Mouse (Mus musculus) megakaryocyte, embryonic 14.5 days (primary cell): ENCODE measurements around the gene Gm20909. TPM values are rescaled to one million over a fixed set of nuclear protein-coding genes. Genes with fewer than 3 reads are reported as not detected.
"Not testable (repeated sequence)": the region's sequence is repeated elsewhere in the genome, so short reads cannot be mapped to it uniquely, and the experiment has no call there.

ENCODE experiments used
- H3K27me3 ChIP-seq: replicated peaks from 2 replicates; pipeline ENCODE3; 2012; ENCODE audit warnings: inconsistent platforms
- H3K36me3 ChIP-seq: replicated peaks from 2 replicates; pipeline ENCODE3; 2012; ENCODE audit warnings: low read length, inconsistent platforms, mixed read lengths
- H3K4me1 ChIP-seq: 2 replicates; pipeline ENCODE4 v1.6.1; 2012; ENCODE audit warnings: inconsistent platforms
- H3K4me3 ChIP-seq: replicated peaks from 2 replicates; pipeline ENCODE3; 2012; ENCODE audit warnings: moderate library complexity, mild to moderate bottlenecking, inconsistent platforms
- H3K9me3 ChIP-seq: 2 replicates; pipeline ENCODE4 v1.6.1; 2012; ENCODE audit warnings: inconsistent platforms
- polyA plus RNA-seq: library from polyadenylated mRNA; stranded (reverse); fragments of >175 nt; gene quantifications from 2 replicates; pipeline ENCODE4 v1.2.3, GENCODE M21; 2012; ENCODE audit warnings: low replicate concordance; ENCODE audit not compliant: insufficient read depth

Gene Gm20909
- not detected in 2 replicates for polyA plus RNA-seq

- not testable (repeated sequence) for H3K4me3 ChIP-seq, H3K27me3 ChIP-seq, H3K4me1 ChIP-seq, H3K9me3 ChIP-seq, H3K36me3 ChIP-seq
These were observed at the start of gene Gm20909 for GRCm38 (mm10) chrY:21164270-21164669. Gene Gm20909, plus strand, starts transcription at chrY:21164570.

Other genes starting within 250 kb of the Gm20909 start
- gene Gm29866, start 170.9 kb upstream of the Gm20909 start, polyA plus RNA-seq = not detected in 2 replicates
- gene Gm20865, start 77.0 kb downstream of the Gm20909 start, polyA plus RNA-seq = not detected in 2 replicates